Mouse (Mus musculus) erythroblast, embryonic 14.5 days (primary cell): ENCODE data around the gene Gm11639.

ENCODE experiments used
- GATA1 ChIP-seq: IDR thresholded peaks from 2 replicates; pipeline ENCODE4 v1.6.1; 2012; ENCODE audit warnings: low read length, inconsistent platforms, mixed read lengths
- TAL1 ChIP-seq: IDR thresholded peaks from 3 replicates; pipeline ENCODE4 v1.6.1; 2012; ENCODE audit warnings: low read length, inconsistent platforms, mixed read lengths

DNA sequence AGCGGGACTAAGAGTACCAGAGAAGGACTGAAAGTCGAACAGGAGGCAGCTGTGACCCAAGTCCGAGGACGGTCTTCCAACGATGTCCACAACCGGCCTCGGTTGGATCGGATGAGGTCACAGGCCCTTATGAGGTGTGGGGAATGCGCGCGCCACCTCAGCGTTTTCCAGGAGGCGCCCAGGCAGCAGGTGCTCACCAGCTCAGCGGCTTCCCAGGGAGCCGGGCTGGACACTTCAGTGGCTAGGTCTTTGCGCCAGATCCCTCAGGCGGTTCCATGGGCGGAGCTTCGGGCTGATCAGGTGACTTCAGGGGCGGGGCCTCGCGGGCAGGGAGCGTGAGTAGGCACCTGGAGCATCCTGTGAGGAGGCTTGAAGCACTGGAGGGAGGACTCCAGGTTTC is at the start of gene Gm11639:
- no peak for TF ChIP-seq GATA1
- TF ChIP-seq TAL1: no peak
